Mouse (Mus musculus): Measurements from ENCODE around the gene Klhdc8b. TPM values are rescaled to one million over a fixed set of nuclear protein-coding genes. Genes with fewer than 3 reads are reported as not detected.

Klhdc8b gene
- polyA plus RNA-seq, 1 experiment = 103 TPM

DNA sequence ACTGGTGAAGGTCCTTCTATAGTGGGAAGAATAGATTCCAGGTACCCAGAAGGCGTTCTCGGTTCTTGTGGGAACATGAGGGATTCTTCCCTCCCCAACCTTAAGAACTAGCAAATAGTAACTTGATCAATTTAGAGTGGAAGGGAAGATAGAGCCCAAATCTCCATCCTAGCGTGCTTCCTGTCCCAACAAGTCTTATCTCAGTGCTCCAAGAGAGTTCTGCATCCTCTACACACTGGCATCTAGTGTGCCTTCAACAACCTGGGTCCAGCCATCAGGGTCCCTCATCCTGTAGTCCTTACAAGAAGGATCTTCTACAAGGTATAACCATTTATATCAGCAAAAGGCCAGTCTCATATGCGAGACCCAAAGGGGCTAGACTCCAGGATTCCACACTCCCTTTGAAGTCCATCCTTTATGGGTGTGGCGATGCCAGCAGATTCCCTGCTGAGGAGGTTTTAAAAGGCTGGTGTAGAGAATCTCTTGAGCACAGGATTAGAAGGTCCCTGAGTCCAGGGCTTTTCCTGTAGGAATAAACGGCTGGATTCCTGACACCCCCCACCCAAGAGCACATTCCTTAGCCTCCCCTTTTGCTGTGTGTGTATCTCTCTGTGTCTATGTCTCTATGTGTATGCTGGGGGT lies 9.7 kb downstream of the Klhdc8b start:
- DNase-seq (ENCODE audit: low spot score) = no peak

DNA sequence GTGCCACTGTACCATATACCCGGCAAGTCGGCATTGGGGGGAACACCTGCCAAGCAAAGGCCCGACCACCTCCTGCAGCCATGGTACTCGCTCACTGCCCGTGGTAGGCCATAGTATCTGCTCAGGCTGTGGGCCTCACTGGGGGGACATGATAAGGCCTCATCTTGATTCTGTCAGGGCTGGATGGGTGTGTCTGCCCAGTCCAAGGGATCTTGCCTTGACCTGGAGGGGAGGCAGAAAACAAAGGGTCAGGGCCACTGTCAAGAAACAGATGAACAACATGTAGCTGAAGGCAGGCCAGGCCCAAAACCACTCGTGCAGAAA lies 10.2 kb downstream of the Klhdc8b start:
- DNase-seq (ENCODE audit: low spot score) = no peak

DNA sequence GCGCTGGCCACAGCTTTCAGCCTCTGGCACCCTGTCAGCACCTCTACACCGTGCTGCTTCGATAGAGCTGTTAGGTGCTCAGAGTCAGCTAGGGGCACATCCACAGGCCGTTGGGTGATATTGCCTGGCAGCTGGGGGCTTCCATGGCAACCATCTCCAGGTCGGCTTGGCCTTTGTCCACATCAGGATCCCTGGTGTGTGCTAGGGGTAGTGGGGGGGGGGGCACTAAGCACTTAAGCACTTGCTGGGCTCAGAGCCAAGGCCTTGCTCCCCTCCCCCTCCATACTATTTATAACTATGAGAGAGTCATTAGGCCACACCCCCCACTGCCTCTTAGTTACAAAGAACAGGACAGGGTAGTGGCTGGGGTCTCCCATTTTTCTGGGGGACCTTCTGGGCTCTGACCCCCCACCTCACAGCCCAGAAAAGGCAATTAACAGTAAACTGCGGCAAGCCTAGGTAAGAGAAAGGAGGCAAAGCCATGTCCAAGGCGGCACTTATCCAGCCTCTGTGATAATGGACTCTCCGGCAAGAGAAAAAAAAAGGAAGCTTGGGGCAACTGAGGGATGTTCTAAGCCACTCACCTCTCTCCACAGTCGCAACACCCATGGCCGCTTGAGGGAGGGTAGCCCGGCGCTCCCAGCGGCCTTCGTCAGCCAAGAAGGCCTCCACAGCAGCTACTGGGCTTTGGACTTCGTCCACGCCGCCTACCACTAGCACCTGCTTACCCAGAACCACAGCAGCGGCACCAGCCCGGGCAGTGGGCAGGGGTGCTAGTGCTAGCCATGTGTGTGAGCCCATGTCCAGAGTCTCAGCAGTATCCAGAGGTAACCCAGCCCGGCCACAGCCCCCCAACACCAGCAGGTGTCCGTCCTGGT lies 10.8 kb downstream of the Klhdc8b start:
- DNase-seq (ENCODE audit: low spot score) = no peak

DNA sequence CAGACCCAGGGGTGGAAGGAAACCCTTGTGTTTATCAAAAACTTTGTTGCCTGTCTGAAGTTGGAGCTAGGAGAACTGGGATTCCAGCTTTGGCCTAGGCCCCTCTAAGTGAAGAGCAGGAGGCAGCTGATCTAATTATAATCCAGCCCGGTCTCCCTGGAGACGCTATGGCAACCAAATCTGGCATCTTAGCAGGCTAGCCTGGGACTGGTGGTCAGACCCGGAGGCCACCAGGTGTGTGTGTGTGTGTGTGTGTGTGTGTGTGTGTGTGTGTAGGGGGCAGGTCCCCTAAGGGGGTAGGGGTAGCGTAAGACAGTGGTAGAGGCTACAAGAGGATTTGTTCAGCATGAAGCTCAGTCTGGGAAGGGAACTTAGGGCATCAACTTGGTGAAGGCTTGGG lies 11.5 kb downstream of the Klhdc8b start:
- no peak for DNase-seq (ENCODE audit: low spot score)

DNA sequence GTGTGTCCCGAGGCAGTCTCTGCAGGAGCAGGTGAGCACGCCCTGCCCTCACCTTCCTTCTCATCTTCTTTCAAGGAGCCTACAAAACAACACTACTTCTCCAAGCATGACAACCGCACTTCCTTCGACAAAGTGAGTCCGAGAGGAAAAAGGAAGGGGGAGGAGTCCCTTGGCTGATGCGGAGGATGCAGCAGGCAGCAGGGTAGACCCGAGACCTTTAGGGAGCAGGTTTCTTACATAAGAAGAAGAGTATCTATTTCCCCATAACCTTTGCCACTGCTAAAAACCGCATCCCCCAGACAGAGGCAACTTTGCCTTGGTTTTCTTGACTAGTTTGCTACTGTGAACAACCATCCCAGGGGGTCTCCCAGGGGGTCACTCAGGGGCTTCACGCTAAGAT lies 16.3 kb downstream of the Klhdc8b start:
- DNase-seq (ENCODE audit: low spot score) = no peak

DNA sequence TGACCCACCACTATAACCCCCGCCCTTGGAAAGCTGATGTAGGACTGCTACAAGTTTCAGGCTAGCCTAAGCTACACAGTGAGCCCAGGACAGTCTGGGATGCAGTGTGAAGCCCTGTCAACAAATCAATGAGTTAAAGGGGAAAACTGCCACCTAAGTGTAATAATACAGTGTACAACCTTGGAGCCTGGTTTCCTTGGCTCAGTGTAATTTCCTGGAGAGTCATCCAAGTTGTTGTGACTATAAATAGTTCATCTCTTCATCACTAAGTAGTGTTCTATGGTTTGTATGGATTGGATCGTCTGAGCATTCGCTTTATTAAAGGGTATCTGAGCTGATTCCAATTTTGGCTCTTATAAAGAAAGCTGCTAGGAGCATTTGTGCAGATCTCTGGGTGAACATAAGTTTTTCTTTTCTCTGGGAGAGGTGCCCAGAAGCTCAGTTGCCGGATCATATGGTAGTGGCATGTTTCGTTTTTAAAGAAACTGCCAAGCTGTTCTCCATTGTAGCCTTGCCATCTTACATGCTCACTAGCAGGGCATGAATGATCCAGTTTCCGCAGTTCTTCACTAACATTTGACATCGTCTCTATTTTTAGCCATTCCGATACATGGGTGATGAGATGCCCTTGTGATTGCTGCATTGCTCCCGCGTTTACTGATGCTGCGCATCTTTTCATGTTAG lies 20.0 kb downstream of the Klhdc8b start:
- no peak for DNase-seq (ENCODE audit: low spot score)

DNA sequence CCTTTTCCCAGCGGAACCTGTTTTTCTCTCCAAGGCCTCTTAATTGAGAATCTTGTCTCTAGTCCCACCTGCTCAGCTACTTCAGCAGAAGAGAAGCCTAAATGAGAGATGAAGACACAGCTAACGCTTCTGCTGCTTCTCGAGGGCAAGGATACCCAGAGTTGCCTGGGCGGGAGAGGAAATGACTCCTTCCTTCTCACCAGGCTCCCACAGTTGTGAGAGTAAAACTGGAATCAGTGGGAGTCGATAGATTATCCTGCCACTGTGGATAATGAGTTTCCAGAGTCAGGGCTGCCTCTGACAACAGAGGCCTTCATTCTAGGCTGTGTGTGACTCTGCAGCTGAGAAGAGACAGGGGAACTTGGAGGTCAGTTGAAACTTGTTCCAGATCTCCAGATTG lies 20.9 kb downstream of the Klhdc8b start:
- DNase-seq (ENCODE audit: low spot score) = no peak

DNA sequence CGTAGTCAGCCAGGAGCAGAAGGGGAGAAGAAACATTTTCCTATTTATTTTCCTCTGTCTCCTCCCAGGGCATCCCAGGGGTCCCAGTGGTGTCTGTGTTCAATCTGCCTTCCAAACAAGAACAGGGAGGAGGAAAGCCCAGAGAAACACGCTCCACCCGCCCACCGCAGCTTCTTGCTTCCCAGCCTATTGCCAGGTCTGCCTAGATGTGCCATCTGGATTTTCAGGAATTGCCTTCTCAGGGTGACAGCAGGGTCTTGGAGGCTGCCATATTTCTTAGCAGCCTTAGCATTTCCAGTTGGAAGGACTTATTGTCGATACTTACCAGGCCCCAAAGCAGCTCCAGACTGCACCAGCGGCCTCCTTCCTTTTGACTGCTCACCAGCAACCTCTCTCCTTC lies 22.2 kb downstream of the Klhdc8b start:
- no peak for DNase-seq (ENCODE audit: low spot score)

DNA sequence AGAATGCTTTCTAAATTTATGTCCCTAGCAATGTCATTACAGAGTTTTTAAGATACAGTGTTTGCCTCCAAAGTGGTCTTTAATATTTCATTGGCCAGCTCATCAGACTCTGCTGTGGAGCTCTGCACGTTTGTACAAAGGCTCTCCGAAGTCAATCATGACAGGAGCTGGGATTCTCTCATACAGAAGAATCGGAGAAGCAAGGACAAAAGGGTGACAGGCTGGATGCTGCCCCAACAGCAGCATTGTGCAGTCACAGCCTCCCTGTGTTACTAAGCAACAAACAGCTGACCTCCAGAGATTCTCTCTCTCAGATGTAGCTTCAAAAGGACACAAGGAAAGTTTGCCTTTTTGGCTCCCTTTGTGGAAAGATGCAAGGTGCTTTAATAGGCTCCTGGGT lies 25.2 kb downstream of the Klhdc8b start, which contains the start of gene BC048562:
Gene BC048562, plus strand, starts transcription at position 301 of the 400 bp plus-strand sequence.
- DNase-seq (ENCODE audit: low spot score) = no peak

DNA sequence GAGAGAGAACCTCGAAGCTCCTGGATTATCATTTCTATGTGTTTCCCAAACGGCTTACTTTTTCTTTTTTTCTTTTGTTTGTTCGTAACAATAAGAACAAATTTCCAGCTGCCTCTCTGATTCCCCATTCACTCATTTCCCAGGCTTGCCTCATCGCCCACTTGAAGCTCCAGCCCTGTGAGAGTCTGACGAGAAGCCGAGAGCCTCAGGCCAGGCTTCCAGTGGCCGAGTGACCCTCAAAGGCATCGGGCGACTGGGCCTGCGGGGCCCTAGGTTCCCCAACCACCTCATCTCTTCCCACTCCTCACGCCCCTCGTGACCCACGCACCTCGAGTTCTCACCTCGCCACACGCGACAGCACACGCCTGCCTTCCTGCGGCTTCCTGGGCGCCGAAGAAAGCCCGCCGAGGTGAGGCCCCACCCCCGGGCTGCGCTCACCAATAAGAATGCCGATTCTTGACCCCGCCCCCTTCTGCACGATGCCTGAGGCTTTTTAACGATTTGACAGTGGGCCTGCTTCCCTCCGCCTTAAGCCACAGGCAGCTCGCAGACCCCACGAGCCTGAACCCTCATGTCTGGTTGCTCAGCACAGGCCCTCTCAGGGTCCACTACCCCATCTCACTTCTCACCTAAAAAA lies 29.8 kb downstream of the Klhdc8b start:
- DNase-seq (ENCODE audit: low spot score) = no peak

DNA sequence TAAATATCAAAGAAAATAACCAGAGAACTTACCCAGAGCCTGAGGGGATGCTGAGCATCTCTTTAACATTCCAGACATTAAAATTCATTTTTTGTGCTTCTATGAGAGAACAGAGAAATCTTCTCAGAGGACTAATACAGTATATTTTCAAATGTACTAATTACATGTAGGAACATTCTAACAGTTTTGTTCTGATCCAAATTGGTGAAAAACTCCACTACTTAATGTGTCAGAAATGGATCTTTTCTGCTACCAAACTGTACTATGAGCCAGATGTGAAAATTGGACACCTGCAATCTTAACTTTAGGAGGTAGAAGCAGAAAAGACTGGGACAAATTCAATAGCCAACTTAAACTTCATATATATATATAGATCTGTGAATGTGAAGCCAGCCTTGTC lies 33.0 kb downstream of the Klhdc8b start, which contains the start of gene Ccdc36:
Gene Ccdc36, minus strand, starts transcription at position 101 of the 400 bp plus-strand sequence.
- no peak for DNase-seq (ENCODE audit: low spot score)

DNA sequence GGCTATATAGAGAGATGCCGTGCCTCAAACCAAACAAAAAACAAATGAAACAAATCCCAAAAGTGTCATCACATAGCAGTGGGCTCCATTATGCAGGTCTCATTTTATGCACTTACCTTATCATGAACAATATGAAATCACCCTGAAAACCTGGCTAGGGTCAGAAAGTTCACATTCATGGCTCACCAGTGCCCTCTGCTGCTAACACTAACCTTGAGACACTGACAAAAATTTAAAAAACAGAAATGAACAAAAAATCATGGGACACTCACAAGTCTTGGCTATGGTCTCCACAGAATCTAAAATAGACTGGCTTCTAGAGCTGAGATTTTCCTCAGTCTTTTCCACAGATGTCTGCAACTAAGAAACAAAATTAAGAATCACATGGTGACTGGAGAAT lies 49.2 kb downstream of the Klhdc8b start:
- no peak for DNase-seq (ENCODE audit: low spot score)

DNA sequence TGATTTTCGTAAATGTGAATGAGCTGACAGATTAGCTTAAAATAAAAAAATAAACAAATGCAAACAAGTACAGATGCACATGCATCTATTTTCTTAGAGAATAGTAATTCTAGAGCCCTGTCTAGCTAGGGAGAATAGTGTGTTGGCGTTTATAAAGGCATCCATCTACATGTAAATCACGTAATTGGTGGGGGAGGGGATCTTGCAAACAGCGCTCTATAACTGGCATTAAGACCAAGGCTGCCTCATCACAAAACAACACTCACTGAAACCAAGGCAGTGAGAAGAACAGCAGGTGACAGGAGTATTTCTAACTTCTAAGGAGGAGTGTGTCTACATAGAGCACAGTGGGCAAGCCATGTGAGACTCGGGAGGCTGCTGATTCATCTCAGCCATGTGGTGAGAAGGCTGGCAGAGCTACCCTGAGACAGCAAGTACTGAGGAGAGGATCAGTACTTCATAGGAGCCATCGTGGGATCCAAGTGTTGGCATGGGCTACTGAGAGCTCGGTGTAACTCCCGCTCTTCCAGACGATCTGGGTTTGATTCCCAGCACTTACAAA lies 49.9 kb downstream of the Klhdc8b start:
- no peak for DNase-seq (ENCODE audit: low spot score)

DNA sequence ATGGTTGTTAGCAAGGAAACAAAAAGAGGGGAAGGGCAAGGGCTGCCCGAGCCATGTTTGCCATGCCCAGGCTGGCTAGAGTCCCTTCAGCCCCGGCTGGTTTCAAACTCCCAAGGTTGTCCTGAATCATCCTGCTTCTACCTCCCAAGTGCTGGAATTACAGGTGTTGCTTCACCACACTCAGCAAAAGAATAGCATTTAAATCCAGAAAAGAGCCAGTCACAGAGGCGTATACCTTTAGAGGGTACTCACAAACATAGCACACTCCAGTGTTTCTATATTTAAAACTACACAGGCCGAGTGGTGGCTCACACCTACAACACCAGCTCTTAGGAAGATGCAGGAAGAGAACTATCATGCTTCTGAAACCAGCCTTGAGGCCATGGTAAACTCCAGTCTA lies 51.8 kb downstream of the Klhdc8b start:
- DNase-seq (ENCODE audit: low spot score) = no peak

DNA sequence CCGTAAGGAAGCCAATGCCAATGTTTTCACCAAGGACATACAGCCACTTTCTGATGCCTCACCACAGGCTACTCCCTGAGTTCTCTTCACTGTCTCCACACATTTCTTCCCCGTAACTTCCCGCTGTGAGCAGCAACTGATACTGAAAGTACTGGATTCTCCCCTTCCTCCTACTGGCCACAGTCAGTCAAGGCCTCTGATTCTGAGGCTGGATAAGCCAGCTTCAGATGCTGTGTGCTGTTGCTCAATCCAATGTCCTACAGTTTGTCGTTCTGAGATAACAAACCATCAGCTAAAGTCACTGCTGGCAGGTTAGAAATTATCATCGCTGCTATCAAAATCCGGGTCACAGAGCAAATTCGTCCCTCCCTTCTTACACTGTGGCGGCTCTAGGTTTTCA lies 56.9 kb downstream of the Klhdc8b start:
- no peak for DNase-seq (ENCODE audit: low spot score)

DNA sequence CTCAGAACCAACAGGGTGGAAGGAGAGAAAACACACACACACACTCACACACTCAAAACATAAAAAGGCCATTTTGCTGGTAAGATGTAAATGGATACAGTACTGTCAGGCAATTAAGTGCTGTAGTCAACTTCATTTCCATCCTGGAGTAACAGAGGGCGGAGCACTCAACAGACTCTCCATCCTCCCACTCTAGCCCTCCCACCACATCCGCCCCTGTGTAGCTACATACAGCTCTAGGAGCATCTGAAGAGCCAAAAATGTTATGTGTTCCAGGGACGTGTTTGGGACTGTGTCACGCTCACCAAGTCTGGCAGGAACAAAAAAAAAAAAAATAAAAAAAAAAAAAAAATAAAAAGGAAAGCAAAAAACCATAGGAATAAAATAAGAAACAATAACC lies 58.3 kb downstream of the Klhdc8b start:
- no peak for DNase-seq (ENCODE audit: low spot score)

DNA sequence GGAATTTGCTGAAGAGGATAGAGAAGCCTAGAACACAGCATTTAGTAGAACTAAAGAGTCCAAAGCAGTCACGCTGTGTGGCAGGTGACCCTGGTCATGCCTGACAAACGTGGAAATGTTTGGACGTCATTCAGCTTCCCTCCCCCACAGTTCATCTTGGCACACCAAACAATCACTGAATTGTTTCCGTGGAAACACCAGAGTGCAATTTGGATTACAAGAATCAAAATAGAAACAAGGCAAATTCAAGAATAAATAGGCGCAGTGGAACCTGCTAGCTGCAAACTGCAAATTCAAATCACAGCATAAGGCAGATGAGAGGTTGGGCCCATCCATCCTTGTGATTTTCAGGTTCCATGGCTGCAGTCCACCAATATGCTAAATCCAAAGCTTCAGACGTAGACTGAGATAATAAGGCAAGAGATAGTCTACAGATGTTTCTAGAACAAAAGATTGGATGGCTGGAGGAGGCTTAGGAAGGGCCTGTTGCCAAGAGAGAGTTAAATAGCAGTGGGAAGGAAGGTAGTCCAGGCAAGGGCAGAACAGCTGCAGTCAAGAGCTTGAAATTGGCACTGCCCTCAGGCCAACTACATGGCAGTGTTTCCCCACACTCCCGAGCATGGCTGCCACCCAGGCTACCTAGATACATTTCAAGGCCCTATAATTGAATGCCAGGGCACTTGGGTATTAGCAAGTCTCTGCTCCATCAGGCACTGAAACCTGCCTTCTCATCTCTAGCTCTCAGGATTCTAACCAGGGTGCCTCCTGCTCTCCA lies 60.0 kb downstream of the Klhdc8b start:
- no peak for DNase-seq (ENCODE audit: low spot score)

DNA sequence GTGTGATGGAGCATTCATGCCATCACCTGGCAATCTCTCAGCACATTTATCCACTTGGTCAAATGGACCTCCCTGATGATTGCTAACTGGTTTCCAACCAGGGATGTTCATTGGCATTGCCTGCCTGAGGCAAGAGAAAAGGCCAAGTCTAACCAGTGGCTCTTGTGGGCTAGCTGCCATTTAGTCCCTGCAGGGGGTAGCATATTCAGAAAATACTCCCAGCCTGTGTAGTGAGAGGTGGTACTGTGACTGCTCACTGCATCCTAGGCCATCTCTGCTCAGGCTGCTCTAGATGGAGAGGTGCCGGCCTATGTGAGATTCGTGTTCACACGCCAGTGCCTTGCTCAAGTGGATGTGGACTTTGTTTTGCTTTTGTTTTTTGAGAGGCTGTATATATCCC lies 63.1 kb downstream of the Klhdc8b start:
- no peak for DNase-seq (ENCODE audit: low spot score)
